Mouse (Mus musculus) heart, embryonic 14.5 days (tissue): Measurements from ENCODE around the gene Zfp334. TPM values are rescaled to one million over a fixed set of nuclear protein-coding genes. Genes with fewer than 3 reads are reported as not detected.

Experiments used
- ATAC-seq: fragments of 200-750 bp; cut with Nextera tagmentation; 2 replicates; pipeline ENCODE4 v1.8.0; 2017; ENCODE audit warnings: low read depth, moderate TSS enrichment; ENCODE audit not compliant: insufficient number of reproducible peaks, insufficient read depth, low FRiP score
- H3K27ac ChIP-seq, 2 experiments: fragments of 200-500 bp in 1 of 2; fragments of 300-500 bp in 1 of 2; sonication (generic) in 1 of 2; replicated peaks in 1 of 2; 2 replicates each; pipeline ENCODE4 v1.5.1; 2012 to 2014; ENCODE audit warnings: low read depth in 2 of 2, low read length in 2 of 2, control low read depth in 1 of 2, mild to moderate bottlenecking in 1 of 2, mixed read lengths in 1 of 2; ENCODE audit not compliant: control insufficient read depth in 1 of 2, insufficient read depth in 1 of 2
- H3K27me3 ChIP-seq: fragments of 300-500 bp; sonication (generic); 2 replicates; pipeline ENCODE4 v1.6.1; 2014; ENCODE audit warnings: mild to moderate bottlenecking, low read length, control low read depth; ENCODE audit not compliant: control insufficient read depth, insufficient read depth
- H3K36me3 ChIP-seq: fragments of 300-500 bp; sonication (generic); 2 replicates; pipeline ENCODE4 v1.6.1; 2014; ENCODE audit warnings: mild to moderate bottlenecking, control low read depth, low read length, mixed read lengths; ENCODE audit not compliant: control insufficient read depth, insufficient read depth
- H3K4me1 ChIP-seq, 2 experiments: fragments of 200-500 bp in 1 of 2; fragments of 300-500 bp in 1 of 2; sonication (generic) in 1 of 2; 2 replicates each; pipeline ENCODE4 v1.6.1; 2012 to 2014; ENCODE audit warnings: low read length in 2 of 2, control low read depth in 1 of 2, mixed read lengths in 1 of 2; ENCODE audit not compliant: control insufficient read depth in 2 of 2, insufficient read depth in 2 of 2
- H3K4me2 ChIP-seq: fragments of 300-500 bp; sonication (generic); 2 replicates; pipeline ENCODE4 v1.6.1; 2014; ENCODE audit warnings: mild to moderate bottlenecking, low read length
- H3K4me3 ChIP-seq, 2 experiments: fragments of 200-500 bp in 1 of 2; fragments of 300-500 bp in 1 of 2; sonication (generic) in 1 of 2; 2 replicates each; pipeline ENCODE4 v1.5.1; 2012 to 2014; ENCODE audit warnings: low read length in 2 of 2, mild to moderate bottlenecking in 2 of 2, control low read depth in 1 of 2, low read depth in 1 of 2, moderate library complexity in 1 of 2; ENCODE audit not compliant: control insufficient read depth in 1 of 2, insufficient read depth in 1 of 2
- H3K9ac ChIP-seq: fragments of 300-500 bp; sonication (generic); 2 replicates; pipeline ENCODE4 v1.6.1; 2014; ENCODE audit warnings: mild to moderate bottlenecking, low read length
- H3K9me3 ChIP-seq: fragments of 300-500 bp; sonication (generic); 2 replicates; pipeline ENCODE4 v1.6.1; 2016; ENCODE audit warnings: low read length, control low read depth; ENCODE audit not compliant: control insufficient read depth
- WGBS: fragments of 180-500 bp; shearing (Covaris S2); extraction: QIAGEN DNeasy Blood & Tissue Kit; methylation state at CpG from one replicate; pipeline ENCODE4 v1.1.7; 2014; 5-methylcytosine and 5-hydroxymethylcytosine counted together
- polyA plus RNA-seq: library from polyadenylated mRNA; unstranded; fragments of >200 nt; fragmentation: Nextera tagmentation; extraction: Ambion mirVana; gene quantifications from 2 replicates; pipeline ENCODE4 v1.2.1, GENCODE M21; 2014

Gene Zfp334
- polyA plus RNA-seq, result 6.6 and 6.7 TPM in 2 replicates

DNA sequence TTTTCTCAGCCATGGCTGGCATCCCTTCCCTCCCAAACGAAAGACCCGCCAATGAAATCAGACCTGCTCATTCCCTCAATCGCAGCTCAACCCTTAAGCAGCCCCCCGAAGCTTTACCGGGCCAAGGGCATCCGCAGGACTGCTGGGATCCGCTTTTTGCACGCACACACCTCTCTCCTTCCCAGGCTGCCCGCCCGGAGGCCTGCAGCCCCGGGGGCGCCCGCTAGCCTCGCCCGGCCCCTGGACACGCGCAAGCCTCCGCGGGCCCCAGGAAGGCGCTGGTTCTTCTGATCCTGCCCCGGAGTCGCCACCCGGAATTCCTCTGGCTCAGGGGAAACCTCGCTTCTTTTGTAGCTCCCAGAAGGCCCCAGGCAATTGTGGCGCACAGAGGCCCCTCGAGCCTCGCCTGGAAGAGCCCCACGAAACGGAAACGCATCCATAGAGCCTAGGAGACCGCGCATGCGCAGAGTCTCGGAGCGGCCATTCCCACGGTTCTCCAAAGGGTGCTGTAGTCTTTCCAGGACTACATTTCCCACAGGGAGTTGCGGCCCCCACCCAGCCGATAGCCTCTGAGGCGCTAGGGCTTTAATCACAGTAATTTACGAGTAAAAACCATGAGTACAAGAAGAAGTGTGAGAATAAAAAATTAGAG, at the start of gene Zfp334:
Gene Zfp334 (minus strand): TSS at position 416 of the 652 bp plus-strand sequence.
- peaks cover 40% of the 10 kb centered on the region for H3K36me3 ChIP-seq
- peaks cover 7 to 21% of the 10 kb centered on the region in 2 experiments for H3K4me1 ChIP-seq
- peak within 1 kb of the TSS; percentile 93 for H3K9ac ChIP-seq
- no peaks in the 10 kb centered on the region for H3K27me3 ChIP-seq
- H3K4me2 ChIP-seq, result peak within 1 kb of the TSS; percentile 81
- no peaks in the 10 kb centered on the region for H3K9me3 ChIP-seq
- WGBS, result under 1% methylated on average over 40 of the region's 40 CpGs
- peak within 1 kb of the TSS; percentile 76 to 83 for H3K4me3 ChIP-seq
- peak within 1 kb of the TSS; percentile 83 to 90 for H3K27ac ChIP-seq
- peak; percentile 83 for ATAC-seq

DNA sequence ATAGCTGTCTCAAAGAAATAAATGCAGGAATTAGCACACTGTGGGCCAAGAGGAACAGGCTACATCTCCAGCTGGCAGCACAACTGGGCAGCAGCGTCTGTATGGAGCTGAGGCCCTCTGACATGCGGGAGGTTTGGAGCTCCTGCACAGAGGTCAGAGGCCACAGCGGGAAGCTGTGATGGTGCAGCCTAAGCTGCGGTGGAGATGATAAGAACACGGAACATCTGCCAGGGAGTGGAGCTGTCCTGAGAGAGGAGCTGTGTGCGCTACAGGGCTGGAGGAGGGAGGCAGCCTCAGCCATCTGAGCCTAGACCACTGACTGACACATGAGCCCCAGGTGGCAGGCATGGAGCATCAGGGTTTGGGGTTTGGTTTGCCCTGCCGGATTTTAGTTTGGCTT, 40.6 kb upstream of the Zfp334 start:
- H3K4me1 ChIP-seq, result no peaks in the 10 kb centered on the region
- H3K9ac ChIP-seq, result no peak overlapping the region
- H3K9me3 ChIP-seq, result no peaks in the 10 kb centered on the region
- no peak overlapping the region for H3K27ac ChIP-seq
- no peaks in the 10 kb centered on the region for H3K27me3 ChIP-seq
- no peak overlapping the region for H3K4me2 ChIP-seq
- 18% methylated on average over 7 of the region's 7 CpGs for WGBS
- no peak for ATAC-seq
- H3K4me3 ChIP-seq, result no peak overlapping the region
- H3K36me3 ChIP-seq, result no peaks in the 10 kb centered on the region

DNA sequence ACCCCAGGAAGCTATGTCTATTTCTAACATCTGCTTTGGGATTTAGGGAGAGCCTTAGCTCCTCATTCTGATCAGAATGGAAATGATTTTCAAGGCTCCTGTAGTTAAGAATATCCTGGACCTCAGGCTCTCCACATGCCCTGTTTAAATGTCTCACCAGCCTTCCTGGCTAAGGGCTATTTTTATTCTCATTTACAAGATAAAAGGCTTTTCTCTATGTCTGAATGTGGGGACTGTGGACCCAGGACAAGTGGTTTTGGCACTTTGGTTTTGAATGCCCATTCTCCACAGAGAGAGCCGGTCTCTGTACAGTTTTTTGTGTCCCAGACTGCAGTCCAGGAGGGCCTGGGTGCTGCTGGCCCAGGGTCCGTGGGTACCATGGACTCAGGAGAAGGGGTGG, 32.1 kb upstream of the Zfp334 start:
- Histone ChIP-seq H3K4me1 (peaks cover 10 to 17% of the 10 kb centered on the region in 2 experiments), H3K27me3 (no peaks in the 10 kb centered on the region), H3K36me3 (no peaks in the 10 kb centered on the region), H3K4me2 (no peak overlapping the region), H3K4me3 (no peak overlapping the region), H3K9ac (no peak overlapping the region), H3K27ac (no peak overlapping the region), H3K9me3 (no peaks in the 10 kb centered on the region)
- WGBS, result 67% methylated on average over 2 of the region's 2 CpGs
- no peak for ATAC-seq

DNA sequence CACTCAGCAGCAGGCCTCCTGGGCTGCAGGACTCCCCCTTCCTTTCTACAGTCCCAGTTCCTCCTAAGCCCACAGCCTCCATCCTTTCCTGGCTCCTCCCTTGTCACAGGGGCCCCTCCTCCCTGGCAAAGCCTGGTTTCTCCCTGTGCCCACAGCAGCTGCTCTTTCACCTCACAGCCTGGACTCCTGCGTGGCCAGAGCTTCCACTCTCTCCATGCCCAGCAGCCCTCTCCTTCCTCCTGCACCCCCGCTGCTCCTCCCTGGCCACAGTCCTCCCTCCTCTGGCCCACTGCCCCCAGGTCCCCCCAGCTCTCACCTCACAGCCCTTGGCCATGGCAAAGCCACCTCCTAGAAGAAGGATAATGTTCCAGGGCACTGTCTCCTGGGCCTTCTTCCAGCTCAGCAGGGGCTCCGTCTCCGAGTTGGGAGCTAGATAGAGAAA, 31.6 kb upstream of the Zfp334 start:
- Histone ChIP-seq H3K36me3 (no peaks in the 10 kb centered on the region), H3K9me3 (no peaks in the 10 kb centered on the region), H3K27me3 (no peaks in the 10 kb centered on the region), H3K4me3 (no peak overlapping the region), H3K9ac (no peak overlapping the region), H3K4me2 (no peak overlapping the region), H3K4me1 (peaks cover 10 to 17% of the 10 kb centered on the region in 2 experiments), H3K27ac (no peak overlapping the region)
- ATAC-seq, result no peak
- 68% methylated on average over 4 of the region's 4 CpGs for WGBS

DNA sequence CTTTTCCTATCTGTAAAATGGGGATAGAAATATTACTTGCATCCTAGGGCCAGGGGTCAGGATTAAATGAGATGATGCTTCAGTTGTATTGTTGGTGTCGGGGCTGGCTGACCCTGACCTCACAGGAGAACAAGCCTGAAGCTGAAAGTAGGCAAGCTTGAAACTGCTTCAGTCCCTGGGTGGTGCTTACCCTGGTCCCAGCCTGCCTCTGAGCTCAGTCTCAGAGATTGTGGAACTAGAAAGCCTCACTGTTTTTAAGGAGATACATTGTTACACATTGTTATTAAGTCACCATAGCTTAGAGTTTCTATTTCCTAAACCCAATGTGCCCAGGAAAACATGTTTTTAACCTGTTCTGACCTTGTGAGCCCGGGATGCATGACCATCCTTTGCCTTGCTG, 30.5 kb upstream of the Zfp334 start:
- no peak overlapping the region for H3K9ac ChIP-seq
- ATAC-seq, result no peak
- H3K36me3 ChIP-seq, result no peaks in the 10 kb centered on the region
- WGBS, result 76% methylated on average over 2 of the region's 2 CpGs
- no peak overlapping the region for H3K4me3 ChIP-seq
- H3K4me2 ChIP-seq, result no peak overlapping the region
- no peaks in the 10 kb centered on the region for H3K9me3 ChIP-seq
- H3K4me1 ChIP-seq, result peaks cover 10 to 17% of the 10 kb centered on the region in 2 experiments
- H3K27me3 ChIP-seq, result no peaks in the 10 kb centered on the region
- no peak overlapping the region for H3K27ac ChIP-seq

DNA sequence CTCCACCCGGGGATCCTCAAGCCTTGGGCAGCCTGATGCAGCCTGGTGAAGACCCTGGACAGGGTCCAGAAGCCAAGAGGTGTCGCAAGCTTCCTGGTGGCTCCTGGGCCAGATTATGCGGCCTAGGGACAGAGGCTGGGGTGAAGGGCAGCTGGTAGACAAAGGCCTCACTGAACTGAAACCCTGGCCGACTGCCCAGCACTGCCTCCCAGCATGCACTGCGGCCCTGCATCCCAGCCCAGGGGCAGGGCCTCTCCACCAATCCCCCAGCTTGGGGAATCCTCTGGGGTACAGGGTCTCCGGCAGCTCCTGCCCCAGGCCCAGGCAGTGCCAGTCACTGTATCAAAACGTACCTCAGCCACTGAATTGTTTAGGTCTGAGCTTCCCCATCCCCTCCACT, 29.2 kb upstream of the Zfp334 start:
- H3K27me3 ChIP-seq, result no peaks in the 10 kb centered on the region
- 0 out of 2 replicates have a peak, but pooled peaks have one; percentile 36 for ATAC-seq
- H3K9ac ChIP-seq, result no peak overlapping the region
- no peak overlapping the region for H3K27ac ChIP-seq
- H3K4me2 ChIP-seq, result no peak overlapping the region
- no peaks in the 10 kb centered on the region for H3K9me3 ChIP-seq
- H3K4me3 ChIP-seq, result no peak overlapping the region
- H3K4me1 ChIP-seq, result peaks cover 10 to 17% of the 10 kb centered on the region in 2 experiments
- 52% methylated on average over 7 of the region's 7 CpGs for WGBS
- no peaks in the 10 kb centered on the region for H3K36me3 ChIP-seq

DNA sequence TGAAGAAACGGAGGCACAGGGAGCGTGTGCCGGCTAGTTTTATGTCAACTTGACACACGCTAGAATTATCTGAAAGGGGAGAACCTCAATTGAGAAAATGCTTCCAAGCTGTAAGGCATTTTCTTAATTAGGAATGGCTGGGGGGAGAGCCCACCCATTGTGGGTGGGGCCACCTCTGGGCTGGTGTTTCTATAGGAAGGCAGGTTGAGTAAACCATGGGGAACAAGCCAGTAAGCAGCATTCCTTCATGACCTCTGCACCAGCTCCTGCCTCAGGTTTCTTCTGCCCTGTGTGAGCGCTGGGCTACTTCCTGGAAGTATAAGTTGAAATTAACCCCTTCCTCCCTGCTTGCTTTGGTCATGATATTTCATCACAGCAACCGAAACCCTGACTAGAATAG, 27.7 kb upstream of the Zfp334 start:
- H3K4me2 ChIP-seq, result no peak overlapping the region
- no peak overlapping the region for H3K9ac ChIP-seq
- peaks cover 10 to 17% of the 10 kb centered on the region in 2 experiments for H3K4me1 ChIP-seq
- no peaks in the 10 kb centered on the region for H3K36me3 ChIP-seq
- H3K4me3 ChIP-seq, result no peak overlapping the region
- WGBS, result 71% methylated on average over 6 of the region's 6 CpGs
- H3K27ac ChIP-seq, result no peak overlapping the region
- no peaks in the 10 kb centered on the region for H3K9me3 ChIP-seq
- ATAC-seq, result no peak
- no peaks in the 10 kb centered on the region for H3K27me3 ChIP-seq
